ENCODE assay signal across 32 mouse cellular contexts in the genomic region with DNA sequence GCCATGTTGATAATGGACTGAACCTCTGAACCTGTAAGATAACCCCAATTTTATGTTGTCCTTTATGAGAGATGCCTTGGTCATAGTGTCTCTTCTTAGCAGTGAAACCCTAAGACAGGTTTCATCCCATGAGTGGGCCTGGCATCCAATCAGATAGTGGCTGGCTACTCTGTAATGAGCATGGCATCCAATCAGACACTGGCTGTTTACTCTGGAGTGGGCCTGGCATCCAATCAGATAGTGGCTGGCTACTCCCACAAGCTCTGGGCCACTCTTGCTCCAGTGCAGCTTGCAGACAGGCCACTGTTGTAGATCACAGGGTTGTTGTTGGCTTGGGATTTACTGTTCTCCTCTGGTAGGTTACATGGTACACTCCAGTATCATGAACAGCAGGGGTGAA. TPM values are rescaled to one million over a fixed set of nuclear protein-coding genes. Genes with fewer than 3 reads are reported as not detected.
DNase-seq lines count a peak whose midpoint lies in the region; ATAC-seq and TF ChIP-seq lines count a peak whose summit lies in the region.
"Had no signal": no experiment of that assay in that cellular context is flagged by ENCODE, and none has a peak within 500 bp of the region (broad histone marks: within the 10 kb centered on the region; RNA-seq: fewer than 3 reads in every experiment).

No protein-coding gene starts in this region.

- peak; percentile 68 for ATAC-seq in megakaryocyte-erythroid progenitor cell, adult 5-6 weeks (replicated peaks; ENCODE audit: low FRiP score, low TSS enrichment, poor library complexity, severe bottlenecking)
- ATAC-seq: CD4-positive, CD25-positive, alpha-beta regulatory T cell, adult 4 months; forebrain, embryonic 15.5 days; hindbrain, embryonic 16.5 days had no signal

- no peak for TF ChIP-seq CTCF in left cerebral cortex, adult 2 months (IDR thresholded peaks at IDR 0.05)

- no peak overlapping the region for H3K4me3 ChIP-seq in heart, embryonic 10.5 days
- no peak overlapping the region for H3K4me3 ChIP-seq in left cerebral cortex, adult 2 months
- H3K4me3 ChIP-seq: embryonic facial prominence, embryonic 12.5 days; embryonic facial prominence, embryonic 15.5 days; forebrain, embryonic 12.5 days; forebrain, embryonic 15.5 days; heart, adult 2 months; hindbrain, embryonic 10.5 days; hindbrain, embryonic 13.5 days had no signal

- no peaks in the 10 kb centered on the region for H3K4me1 ChIP-seq in heart, embryonic 10.5 days
- H3K4me1 ChIP-seq: embryonic facial prominence, embryonic 12.5 days; embryonic facial prominence, embryonic 15.5 days; forebrain, embryonic 12.5 days; hindbrain, embryonic 10.5 days had no signal

- intact Hi-C loops in left cerebral cortex, adult 2 months (cut with DNase I): no loop called here

- no peaks in the 10 kb centered on the region for H3K9me3 ChIP-seq in heart, embryonic 10.5 days
- H3K9me3 ChIP-seq: embryonic facial prominence, embryonic 12.5 days; embryonic facial prominence, embryonic 15.5 days; forebrain, embryonic 12.5 days; forebrain, embryonic 15.5 days; hindbrain, embryonic 10.5 days; hindbrain, embryonic 13.5 days had no signal

- DNase-seq in heart, embryonic 10.5 days (ENCODE audit: low spot score): peak; percentile 71
- DNase-seq in heart, postnatal 4 days: no peak
- peak; percentile 16 for DNase-seq in 416B (ENCODE audit: low read depth)
- DNase-seq in kidney, postnatal 25 days: no peak
- DNase-seq in left cerebral cortex, adult 2 months (ENCODE audit: extremely low spot score in 1 of 2, low spot score in 2 of 2): no peak
- DNase-seq: adrenal gland, adult 2 months; adrenal gland, postnatal 14 days; cerebellum, adult 11 months; cerebellum, adult 2 months; cerebellum, adult 9-11 months; cerebellum, postnatal 25 days; gastrocnemius, postnatal 10 days; gastrocnemius, postnatal 36 days; heart, adult 2 months had no signal

- no peaks in the 10 kb centered on the region for H3K36me3 ChIP-seq in heart, embryonic 10.5 days
- H3K36me3 ChIP-seq: embryonic facial prominence, embryonic 12.5 days; embryonic facial prominence, embryonic 15.5 days; forebrain, embryonic 12.5 days; forebrain, embryonic 15.5 days; hindbrain, embryonic 10.5 days; hindbrain, embryonic 13.5 days had no signal

- peaks cover 3% of the 10 kb centered on the region; the same call in 1 of the 2 replicates for H3K27me3 ChIP-seq in heart, embryonic 10.5 days (ENCODE audit: insufficient read depth, poor library complexity, severe bottlenecking)
- H3K27me3 ChIP-seq: embryonic facial prominence, embryonic 12.5 days; embryonic facial prominence, embryonic 15.5 days; forebrain, embryonic 12.5 days; forebrain, embryonic 15.5 days had no signal

- H3K27ac ChIP-seq in heart, embryonic 10.5 days: no peak overlapping the region
- H3K27ac ChIP-seq in left cerebral cortex, adult 2 months: no peak overlapping the region
- H3K27ac ChIP-seq: embryonic facial prominence, embryonic 12.5 days; embryonic facial prominence, embryonic 15.5 days; forebrain, embryonic 12.5 days; forebrain, embryonic 15.5 days; heart, adult 2 months; hindbrain, embryonic 10.5 days; hindbrain, embryonic 13.5 days had no signal

RNA-seq across cellular contexts. Expression of gene Higd1a, which starts 15.4 kb away (rescaled TPM):
- polyA plus RNA-seq in heart, embryonic 10.5 days (2016; fragmentation: Nextera tagmentation; extraction: Ambion mirVana): 254 and 270 TPM in 2 replicates
- 100 to 1,000 TPM; 153 to 165 TPM for total RNA-seq in heart, postnatal 4 days (2021)
- total RNA-seq in megakaryocyte-erythroid progenitor cell, adult 5-6 weeks (2014; fragmentation: Nextera tagmentation): 119 and 156 TPM in 2 replicates
- 28.6 and 33.5 TPM in 2 replicates for total RNA-seq in megakaryocyte-erythroid progenitor cell, adult 5-6 weeks (2017)
- total RNA-seq in left cerebral cortex, adult 2 months (2021): 10 to 100 TPM; 90.3 to 93.7 TPM

RNA-seq across cellular contexts. Expression of gene Ackr2, which starts 24.6 kb away (rescaled TPM):
- polyA plus RNA-seq in heart, embryonic 10.5 days (2016; fragmentation: Nextera tagmentation; extraction: Ambion mirVana): 0.31 TPM in 1 of 2 replicates, not detected in the other
- total RNA-seq in heart, postnatal 4 days (2021): 1 to 10 TPM; 3.1 to 5.8 TPM
- total RNA-seq in megakaryocyte-erythroid progenitor cell, adult 5-6 weeks (2014; fragmentation: Nextera tagmentation): not detected in 2 replicates
- not detected in 2 replicates for total RNA-seq in megakaryocyte-erythroid progenitor cell, adult 5-6 weeks (2017)
- 1 to 10 TPM; 6.9 to 7.9 TPM for total RNA-seq in left cerebral cortex, adult 2 months (2021)
- total RNA-seq: common myeloid progenitor, adult 5-6 weeks; granulocyte monocyte progenitor cell, adult 5-6 weeks; MEL had no signal
- polyA plus RNA-seq: C2C12; CD4-positive, CD25-positive, alpha-beta regulatory T cell, adult 4 months; heart, embryonic 11.5 days had no signal

RNA-seq across cellular contexts. Expression of gene Ccdc13, which starts 34.3 kb away (rescaled TPM):
- 0.21 and 0.28 TPM in 2 replicates for polyA plus RNA-seq in heart, embryonic 10.5 days (2016; fragmentation: Nextera tagmentation; extraction: Ambion mirVana)
- total RNA-seq in heart, postnatal 4 days (2021): not detected
- not detected in 2 replicates for total RNA-seq in megakaryocyte-erythroid progenitor cell, adult 5-6 weeks (2014; fragmentation: Nextera tagmentation)
- total RNA-seq in megakaryocyte-erythroid progenitor cell, adult 5-6 weeks (2017): not detected in 2 replicates
- total RNA-seq in left cerebral cortex, adult 2 months (2021): 1 to 10 TPM; 5.7 to 6.2 TPM
- total RNA-seq: common myeloid progenitor, adult 5-6 weeks; granulocyte monocyte progenitor cell, adult 5-6 weeks; heart, adult 2 months; heart, postnatal 25 days; MEL had no signal
- polyA plus RNA-seq: CD4-positive, CD25-positive, alpha-beta regulatory T cell, adult 4 months had no signal

RNA-seq across cellular contexts. Expression of gene Cyp8b1, which starts 42.5 kb away (rescaled TPM):
- polyA plus RNA-seq in heart, embryonic 10.5 days (2016; fragmentation: Nextera tagmentation; extraction: Ambion mirVana): not detected in 2 replicates
- not detected for total RNA-seq in heart, postnatal 4 days (2021)
- total RNA-seq in megakaryocyte-erythroid progenitor cell, adult 5-6 weeks (2014; fragmentation: Nextera tagmentation): not detected in 2 replicates
- total RNA-seq in megakaryocyte-erythroid progenitor cell, adult 5-6 weeks (2017): not detected in 2 replicates
- total RNA-seq in left cerebral cortex, adult 2 months (2021): not detected
- total RNA-seq: common myeloid progenitor, adult 5-6 weeks; gastrocnemius, adult 18-20 months; gastrocnemius, postnatal 10 days; gastrocnemius, postnatal 36 days; granulocyte monocyte progenitor cell, adult 5-6 weeks; heart, adult 2 months; heart, postnatal 25 days; MEL had no signal
- polyA plus RNA-seq: C2C12; CD4-positive, CD25-positive, alpha-beta regulatory T cell, adult 4 months; cerebellum, adult 2 months; embryonic facial prominence, embryonic 12.5 days; embryonic facial prominence, embryonic 15.5 days; forebrain, embryonic 12.5 days; forebrain, embryonic 15.5 days; heart, embryonic 11.5 days; heart, embryonic 14.5 days; heart, postnatal 0 days; hindbrain, embryonic 10.5 days; hindbrain, embryonic 13.5 days; hindbrain, embryonic 16.5 days had no signal

Comparison
In these comparisons a context has a peak if more than half of its experiments do, and no peak if none do; other contexts are left out.
1. DNase-seq: peak in heart, embryonic 10.5 days (single experiment) and 416B (single experiment); none in heart, postnatal 4 days (single experiment), kidney, postnatal 25 days (0 of 2) and left cerebral cortex, adult 2 months (0 of 2).
2. RNA of gene Ackr2, which starts 24.6 kb away (total RNA-seq): 6.9 to 7.9 TPM in left cerebral cortex, adult 2 months and 3.1 to 5.8 TPM in heart, postnatal 4 days; not detected in megakaryocyte-erythroid progenitor cell, adult 5-6 weeks; every median in the first group is over 4 times any median in the second.
3. RNA of gene Ccdc13, which starts 34.3 kb away (total RNA-seq): 5.7 to 6.2 TPM in left cerebral cortex, adult 2 months; not detected in heart, postnatal 4 days and not detected in megakaryocyte-erythroid progenitor cell, adult 5-6 weeks; every median in the first group is over 4 times any median in the second.